Mouse (Mus musculus): ENCODE data around the gene Paqr7. TPM values are rescaled to one million over a fixed set of nuclear protein-coding genes. Genes with fewer than 3 reads are reported as not detected.

Gene Paqr7
- polyA plus RNA-seq, 1 experiment: 6.8 TPM

GRCm38 (mm10) chr4:134558570-134559113 is 62.1 kb downstream of the Paqr7 start:
- Histone ChIP-seq H3K4me3 (ENCODE audit: insufficient read depth, low read length) (no peak overlapping the region), H3K4me1 (ENCODE audit: control insufficient read depth, insufficient read depth, low read length) (no peaks in the 10 kb centered on the region), H3K27ac (ENCODE audit: insufficient read depth, low read length) (no peak overlapping the region)
- TF ChIP-seq POLR2A (IDR thresholded peaks at IDR 0.05; ENCODE audit: low read depth, low read length) (no peak), CTCF (IDR thresholded peaks at IDR 0.05; ENCODE audit: borderline replicate concordance, insufficient read depth, low read length) (no peak)

- Histone ChIP-seq H3K27ac (ENCODE audit: insufficient read depth, low read length) (no peak overlapping the region), H3K4me1 (ENCODE audit: control insufficient read depth, insufficient read depth, low read length) (no peaks in the 10 kb centered on the region), H3K4me3 (ENCODE audit: insufficient read depth, low read length) (no peak overlapping the region)
- TF ChIP-seq POLR2A (IDR thresholded peaks at IDR 0.05; ENCODE audit: low read depth, low read length) (no peak), CTCF (IDR thresholded peaks at IDR 0.05; ENCODE audit: borderline replicate concordance, insufficient read depth, low read length) (no peak)
These were observed 62.7 kb downstream of the Paqr7 start for GRCm38 (mm10) chr4:134559154-134559553.

Other genes with a start within 250 kb of the Paqr7 start
- not detected in 2 replicates for gene Gm30191, start 249.8 kb upstream of the Paqr7 start, polyA plus RNA-seq (2011; ENCODE audit: insufficient read length, low read depth, missing spikeins)
- gene Grrp1, start 242.6 kb upstream of the Paqr7 start, polyA plus RNA-seq (2011; ENCODE audit: insufficient read length, low read depth, missing spikeins): not detected in 2 replicates
- gene Pdik1l, start 208.8 kb upstream of the Paqr7 start, polyA plus RNA-seq (2011; ENCODE audit: insufficient read length, low read depth, missing spikeins): 8.5 and 10.3 TPM in 2 replicates
- gene Trim63, start 181.6 kb upstream of the Paqr7 start, polyA plus RNA-seq (2011; ENCODE audit: insufficient read length, low read depth, missing spikeins): not detected in 2 replicates
- gene Slc30a2, start 153.5 kb upstream of the Paqr7 start, polyA plus RNA-seq (2011; ENCODE audit: insufficient read length, low read depth, missing spikeins): not detected in 2 replicates
- gene Extl1, start 112.8 kb upstream of the Paqr7 start, polyA plus RNA-seq (2011; ENCODE audit: insufficient read length, low read depth, missing spikeins): 0.58 TPM in 2 replicates
- gene Pafah2, start 100.4 kb upstream of the Paqr7 start, polyA plus RNA-seq (2011; ENCODE audit: insufficient read length, low read depth, missing spikeins): 15.9 and 20.7 TPM in 2 replicates
- gene Stmn1, start 28.4 kb upstream of the Paqr7 start, polyA plus RNA-seq (2011; ENCODE audit: insufficient read length, low read depth, missing spikeins): 142 and 293 TPM in 2 replicates
- 8.5 and 9.7 TPM in 2 replicates for gene Aunip, start 14.3 kb downstream of the Paqr7 start, polyA plus RNA-seq (2011; ENCODE audit: insufficient read length, low read depth, missing spikeins)
- gene Mtfr1l, start 38.7 kb downstream of the Paqr7 start, polyA plus RNA-seq (2011; ENCODE audit: insufficient read length, low read depth, missing spikeins): 85.5 and 88.3 TPM in 2 replicates
- 98.0 and 103 TPM in 2 replicates for gene Selenon, start 55.5 kb downstream of the Paqr7 start, polyA plus RNA-seq (2011; ENCODE audit: insufficient read length, low read depth, missing spikeins)
- gene Man1c1, start 207.6 kb downstream of the Paqr7 start, polyA plus RNA-seq (2011; ENCODE audit: insufficient read length, low read depth, missing spikeins): 23.4 and 26.7 TPM in 2 replicates